Mouse (Mus musculus): ENCODE measurements around the gene Ndufa9.

GRCm38 (mm10) chr6:126794751-126795150 lies 54.2 kb downstream of the Ndufa9 start:
- TF ChIP-seq CTCF (conservative IDR thresholded peaks at IDR 0.05; ENCODE audit: insufficient read depth, insufficient read length, low read depth, low read length) (no peak), POLR2A (IDR thresholded peaks at IDR 0.05; ENCODE audit: low read depth, low read length) (no peak)

Data from kidney, adult 2 months (tissue).